Mouse (Mus musculus) hindbrain, postnatal 0 days (tissue): ENCODE data around the gene 1500011B03Rik. TPM values are rescaled to one million over a fixed set of nuclear protein-coding genes. Genes with fewer than 3 reads are reported as not detected.
A peak's percentile ranks its signal among the peaks of the same experiment; 100 is the strongest.
"Not testable (repeated sequence)": the region's sequence is repeated elsewhere in the genome, so short reads cannot be mapped to it uniquely, and the experiment has no call there.

Source experiments
- ATAC-seq: fragments of 200-750 bp; cut with Nextera tagmentation; 2 replicates; pipeline ENCODE4 v1.8.0; 2017; ENCODE audit warnings: mild to moderate bottlenecking, moderate TSS enrichment, moderate library complexity
- DNase-seq: peaks from one replicate; pipeline ENCODE4 v3.0.0-alpha.2; 2015; ENCODE audit warnings: low spot score
- H3K27ac ChIP-seq: fragments of 300-500 bp; sonication (generic); 2 replicates; pipeline ENCODE4 v1.5.1; 2014; ENCODE audit warnings: mild to moderate bottlenecking
- H3K27me3 ChIP-seq: fragments of 300-500 bp; sonication (generic); 2 replicates; pipeline ENCODE4 v1.6.1; 2014; ENCODE audit warnings: low read length, mixed read lengths; ENCODE audit not compliant: insufficient read depth
- H3K36me3 ChIP-seq: fragments of 300-500 bp; sonication (generic); 2 replicates; pipeline ENCODE4 v1.6.1; 2014; ENCODE audit warnings: low read length, mixed read lengths; ENCODE audit not compliant: insufficient read depth
- H3K4me1 ChIP-seq: fragments of 300-500 bp; sonication (generic); 2 replicates; pipeline ENCODE4 v1.6.1; 2014; ENCODE audit warnings: antibody characterized with exemption, low read length, mixed read lengths; ENCODE audit not compliant: insufficient read depth
- H3K4me2 ChIP-seq: fragments of 300-500 bp; sonication (generic); 2 replicates; pipeline ENCODE4 v1.6.1; 2014; ENCODE audit warnings: low read depth, mild to moderate bottlenecking, low read length, moderate library complexity, mixed read lengths
- H3K4me3 ChIP-seq: fragments of 300-500 bp; sonication (generic); 2 replicates; pipeline ENCODE4 v1.5.1; 2014; ENCODE audit warnings: low read length
- H3K9ac ChIP-seq: fragments of 300-500 bp; sonication (generic); replicated peaks from 2 replicates; pipeline ENCODE4 v1.6.1; 2014; ENCODE audit warnings: mild to moderate bottlenecking, low read length, moderate library complexity, mixed read lengths
- H3K9me3 ChIP-seq: fragments of 300-500 bp; sonication (generic); 2 replicates; pipeline ENCODE4 v1.6.1; 2016; ENCODE audit warnings: low read length, mixed read lengths
- CTCF ChIP-seq: IDR thresholded peaks from 2 replicates; pipeline ENCODE4 v1.5.1; 2016; ENCODE audit warnings: antibody characterized with exemption, control low read depth, low read depth
- WGBS: fragments of 180-500 bp; shearing (Covaris S2); extraction: QIAGEN DNeasy Blood & Tissue Kit; methylation state at CpG from one replicate; pipeline ENCODE4 v1.1.7; 2014; 5-methylcytosine and 5-hydroxymethylcytosine counted together
- polyA plus RNA-seq: library from polyadenylated mRNA; unstranded; fragments of >200 nt; fragmentation: Nextera tagmentation; extraction: Ambion mirVana; gene quantifications from 2 replicates; pipeline ENCODE4 v1.2.1, GENCODE M21; 2015
- total RNA-seq: library from RNA; depleted of rRNA; stranded (reverse); fragments of >200 nt; gene quantifications from 2 replicates; pipeline ENCODE4 v1.2.3, GENCODE M21; 2014

The 1500011B03Rik gene
- total and polyA plus RNA-seq, 2 experiments from 2014 or later = 250 to 366 TPM

DNA sequence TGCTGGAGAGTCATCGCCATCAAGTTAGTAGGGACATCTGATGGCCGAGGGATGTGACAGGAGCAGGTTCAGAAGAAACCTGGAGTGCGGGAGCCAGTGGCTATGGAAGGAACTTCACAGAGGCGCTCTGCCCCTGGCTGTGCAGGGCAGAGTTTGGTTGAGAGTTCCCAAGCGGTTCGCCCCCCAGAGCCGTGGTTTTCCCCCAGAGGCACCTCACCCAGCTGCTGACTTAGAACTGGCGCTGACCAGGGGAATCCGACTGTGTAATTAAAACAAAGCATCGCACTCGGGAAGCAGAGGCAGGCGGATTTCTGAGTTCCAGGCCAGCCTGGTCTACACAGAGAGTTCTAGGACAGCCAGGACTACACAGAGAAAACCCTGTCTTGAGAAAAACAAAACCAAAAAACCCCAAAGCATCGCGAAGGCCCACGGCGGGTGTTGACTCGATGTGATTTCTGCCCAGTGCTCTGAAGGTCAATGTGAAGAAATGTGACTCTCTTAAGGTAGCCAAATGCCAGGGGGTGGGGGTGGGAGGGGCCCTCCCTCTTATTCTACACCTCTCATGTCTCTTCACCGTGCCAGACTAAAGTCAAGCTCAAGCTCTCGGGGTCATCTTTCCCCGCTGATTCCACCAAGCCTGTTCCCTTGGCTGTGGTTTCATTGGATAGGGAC, 28.4 kb upstream of the 1500011B03Rik start:
- Histone ChIP-seq H3K27ac (no peak overlapping the region), H3K4me2 (no peak overlapping the region), H3K27me3 (no peaks in the 10 kb centered on the region), H3K4me1 (no peaks in the 10 kb centered on the region), H3K4me3 (no peak overlapping the region), H3K9me3 (no peaks in the 10 kb centered on the region), H3K9ac (no peak overlapping the region), H3K36me3 (no peaks in the 10 kb centered on the region)
- WGBS = 91% methylated on average over 20 of the region's 20 CpGs
- no peak for DNase-seq
- no peak for TF ChIP-seq CTCF
- no peak for ATAC-seq

GRCm38 (mm10) chr5:114844371-114844770, 21.1 kb upstream of the 1500011B03Rik start:
- WGBS = 51% methylated on average over 2 of the region's 2 CpGs
- H3K9ac ChIP-seq, H3K36me3 ChIP-seq, H3K27ac ChIP-seq, DNase-seq, H3K4me2 ChIP-seq, H3K4me3 ChIP-seq, H3K4me1 ChIP-seq, H3K27me3 ChIP-seq, H3K9me3 ChIP-seq, ATAC-seq: not testable (repeated sequence)

DNA sequence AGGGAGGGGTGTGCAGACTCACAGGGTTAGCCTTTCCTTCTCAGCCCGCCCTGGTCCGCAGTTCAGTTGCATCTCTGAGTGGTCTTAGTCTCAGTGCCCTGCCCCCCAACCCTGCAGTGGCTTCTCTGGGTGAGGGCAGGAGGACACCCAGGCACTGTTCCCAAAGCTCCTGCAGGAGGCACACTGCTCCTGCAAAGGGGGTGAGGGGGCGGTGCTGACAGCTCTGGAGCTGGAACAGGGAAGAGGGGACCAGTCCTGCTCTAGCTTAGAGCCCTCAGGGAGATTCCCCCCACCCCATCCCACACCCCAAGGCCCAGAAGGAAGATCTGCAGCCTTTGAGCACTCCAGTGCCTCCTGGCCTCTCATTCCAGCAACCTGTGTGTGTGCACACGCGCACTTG, 19.4 kb upstream of the 1500011B03Rik start:
- H3K27me3 ChIP-seq = no peaks in the 10 kb centered on the region
- no peaks in the 10 kb centered on the region for H3K4me1 ChIP-seq
- no peaks in the 10 kb centered on the region for H3K36me3 ChIP-seq
- no peak overlapping the region for H3K27ac ChIP-seq
- no peak for DNase-seq
- no peak overlapping the region for H3K4me3 ChIP-seq
- H3K9ac ChIP-seq = no peak overlapping the region
- WGBS = 54% methylated on average over 5 of the region's 5 CpGs
- ATAC-seq = no peak
- H3K9me3 ChIP-seq = no peaks in the 10 kb centered on the region
- no peak overlapping the region for H3K4me2 ChIP-seq
- no peak for TF ChIP-seq CTCF

DNA sequence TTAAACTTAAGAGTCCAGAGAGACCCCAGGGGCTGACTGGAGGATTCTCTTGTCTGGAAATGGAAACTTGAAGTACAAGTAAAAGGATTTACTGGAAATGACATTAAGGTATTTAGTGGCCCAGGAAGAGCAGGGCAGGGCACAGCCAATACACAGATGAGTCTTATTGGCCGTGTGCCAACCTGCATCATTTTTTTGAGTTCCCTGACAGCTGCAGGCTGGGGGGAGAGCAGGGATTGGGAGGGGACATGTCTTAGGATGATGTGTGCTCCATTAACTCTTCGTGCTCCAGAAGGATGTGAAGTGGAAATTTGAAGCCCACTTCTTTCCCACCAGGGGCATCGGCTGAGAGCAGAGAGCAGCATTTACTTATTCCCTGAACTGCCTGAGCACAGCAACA, 18.9 kb upstream of the 1500011B03Rik start:
- not testable (repeated sequence) for H3K27me3 ChIP-seq, H3K36me3 ChIP-seq, ATAC-seq, H3K4me2 ChIP-seq, H3K4me3 ChIP-seq, H3K27ac ChIP-seq, H3K9ac ChIP-seq, H3K9me3 ChIP-seq, H3K4me1 ChIP-seq
- WGBS = 41% methylated on average over 3 of the region's 3 CpGs
- peak; percentile 46 for DNase-seq

GRCm38 (mm10) chr5:114840481-114840880, 17.2 kb upstream of the 1500011B03Rik start:
- ATAC-seq, H3K9ac ChIP-seq, DNase-seq, H3K4me1 ChIP-seq, H3K36me3 ChIP-seq, H3K27ac ChIP-seq, H3K4me2 ChIP-seq, H3K9me3 ChIP-seq, H3K4me3 ChIP-seq, H3K27me3 ChIP-seq: not testable (repeated sequence)
- 71% methylated on average over 5 of the region's 5 CpGs for WGBS

- ATAC-seq (no peak), DNase-seq (no peak)
- no peaks in the 10 kb centered on the region for H3K9me3 ChIP-seq
- H3K4me3 ChIP-seq = no peak overlapping the region
- no peaks in the 10 kb centered on the region for H3K4me1 ChIP-seq
- no peak overlapping the region for H3K27ac ChIP-seq
- no peak for TF ChIP-seq CTCF
- H3K36me3 ChIP-seq = no peaks in the 10 kb centered on the region
- H3K9ac ChIP-seq = no peak overlapping the region; the same call in 1 of the 2 replicates
- H3K27me3 ChIP-seq = no peaks in the 10 kb centered on the region
- WGBS = 74% methylated on average over 12 of the region's 12 CpGs
- no peak overlapping the region for H3K4me2 ChIP-seq
Observed at GRCm38 (mm10) chr5:114836886-114837285, 13.6 kb upstream of the 1500011B03Rik start.

DNA sequence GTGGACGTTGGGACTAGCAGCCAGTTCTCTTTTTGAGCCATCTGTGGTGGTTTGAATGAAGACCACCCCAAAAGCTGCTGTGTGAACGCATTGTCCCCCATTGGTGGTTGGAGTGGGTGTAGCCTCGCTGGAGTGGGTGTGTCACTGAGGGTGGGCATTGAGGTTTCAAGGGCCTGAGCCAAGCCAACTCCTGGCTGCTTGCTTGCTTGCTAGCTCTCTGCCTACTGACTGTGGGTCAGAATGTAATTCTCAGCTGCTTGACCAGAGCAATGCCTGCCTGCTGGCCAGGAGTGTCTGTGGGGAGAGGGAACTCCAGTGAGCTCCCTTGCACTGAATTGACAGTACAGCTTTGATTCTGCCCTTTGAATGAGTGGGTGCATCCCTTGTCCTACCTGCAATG, 6.5 kb upstream of the 1500011B03Rik start:
- Histone ChIP-seq H3K4me3 (no peak overlapping the region), H3K9me3 (no peaks in the 10 kb centered on the region), H3K4me2 (no peak overlapping the region), H3K4me1 (0 out of 2 replicates have a peak, but pooled peaks cover 4% of the 10 kb centered on the region), H3K36me3 (no peaks in the 10 kb centered on the region), H3K27me3 (no peaks in the 10 kb centered on the region), H3K9ac (no peak overlapping the region), H3K27ac (no peak overlapping the region)
- no peak for TF ChIP-seq CTCF
- 49% methylated on average over 3 of the region's 3 CpGs for WGBS
- DNase-seq = no peak
- no peak for ATAC-seq
